Mouse (Mus musculus): Measurements from ENCODE around the gene Kirrel3.

Kirrel3 gene

GRCm38 (mm10) chr9:34600326-34600725 is 114.6 kb downstream of the Kirrel3 start:
- no peak for DNase-seq (ENCODE audit: low read depth)

- DNase-seq (ENCODE audit: low read depth): no peak
Observed at GRCm38 (mm10) chr9:34603750-34604149, 118.1 kb downstream of the Kirrel3 start.

GRCm38 (mm10) chr9:34604931-34605330 is 119.2 kb downstream of the Kirrel3 start:
- DNase-seq (ENCODE audit: low read depth): peak; percentile 69

DNA sequence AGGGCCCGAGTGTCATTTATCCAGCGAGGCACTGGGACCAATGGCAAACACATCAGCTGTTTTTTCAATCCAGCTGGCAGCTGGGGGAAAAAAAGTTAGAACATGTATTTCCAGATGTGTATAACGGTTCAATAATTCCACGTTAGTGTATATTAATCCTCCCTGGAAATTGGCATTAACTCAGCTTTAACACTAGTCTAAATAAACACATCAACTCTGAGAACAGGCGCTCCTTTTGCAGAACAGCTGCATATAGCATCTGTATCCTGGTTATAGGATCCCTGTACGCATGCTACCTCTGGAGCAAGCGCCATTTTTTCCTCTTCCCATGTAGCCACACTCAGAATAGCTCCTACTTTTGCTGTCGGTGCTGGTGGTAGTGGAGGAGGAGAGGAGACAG is 119.8 kb downstream of the Kirrel3 start:
- no peak for DNase-seq (ENCODE audit: low read depth)

- no peak for DNase-seq (ENCODE audit: low read depth)
Observed at GRCm38 (mm10) chr9:34607976-34608375, 122.3 kb downstream of the Kirrel3 start.

- no peak for DNase-seq (ENCODE audit: low read depth)
Observed at GRCm38 (mm10) chr9:34612886-34613769, 127.4 kb downstream of the Kirrel3 start.

DNA sequence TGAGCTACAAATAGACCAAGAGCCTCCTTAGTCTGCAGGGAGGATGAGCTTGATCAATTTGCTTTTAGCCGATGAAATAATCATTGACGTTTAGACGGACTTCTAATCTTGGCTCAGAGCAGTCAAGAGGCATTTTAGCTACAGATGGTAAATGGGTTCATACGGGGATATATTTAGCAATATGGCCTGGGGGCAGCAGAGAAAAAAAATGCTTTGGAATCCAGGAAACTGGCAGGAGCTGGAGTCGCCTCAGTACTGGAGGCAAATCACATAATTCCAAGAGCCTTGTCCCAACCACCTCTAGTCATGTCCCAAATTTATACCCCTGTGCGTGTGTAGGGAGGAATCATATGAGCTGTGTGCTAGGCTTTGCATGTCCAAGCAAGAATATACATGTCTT is 132.4 kb downstream of the Kirrel3 start:
- peak; percentile 61 for DNase-seq (ENCODE audit: low read depth)

DNA sequence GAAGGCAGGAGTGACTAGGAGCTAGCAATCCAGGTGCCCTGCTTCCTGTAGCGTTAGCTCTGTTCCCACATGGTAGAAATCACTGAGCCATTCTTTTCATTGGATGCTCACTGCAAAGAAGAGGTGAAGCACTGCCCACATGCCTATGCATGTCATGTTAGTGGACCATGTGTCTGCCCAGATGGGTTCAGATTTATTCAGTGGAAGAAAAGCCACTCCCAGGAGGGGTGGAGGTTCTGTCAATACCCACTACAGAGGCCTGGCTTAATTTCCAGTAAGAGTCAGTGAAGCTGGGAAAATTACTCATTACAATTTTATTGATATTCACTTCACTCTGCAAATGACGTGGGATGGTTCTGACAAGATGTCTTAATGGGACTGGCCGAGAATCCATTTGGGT is 134.2 kb downstream of the Kirrel3 start:
- DNase-seq (ENCODE audit: low read depth): no peak

- DNase-seq (ENCODE audit: low read depth): no peak
Observed at GRCm38 (mm10) chr9:34623526-34623925, 137.8 kb downstream of the Kirrel3 start.

DNA sequence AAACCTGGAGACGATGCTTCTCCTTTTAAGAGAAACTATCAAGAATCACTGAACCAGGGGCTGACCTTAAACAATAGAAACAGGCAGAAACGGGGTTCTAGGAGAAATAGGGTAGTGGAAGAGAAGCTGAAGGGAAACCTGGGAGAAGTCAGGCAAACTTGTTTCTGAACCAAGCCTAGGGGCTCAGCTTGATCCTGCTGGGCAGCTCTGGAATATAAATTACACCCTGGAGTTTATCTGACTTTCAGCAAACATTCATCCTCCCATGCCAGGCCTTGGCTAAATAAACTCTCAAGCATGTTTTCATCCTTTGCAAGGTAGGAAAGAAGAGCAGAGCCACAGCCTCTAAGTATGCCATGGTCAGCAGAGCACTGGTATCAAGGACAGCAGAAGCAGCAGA is 138.3 kb downstream of the Kirrel3 start:
- DNase-seq (ENCODE audit: low read depth): no peak

- no peak for DNase-seq (ENCODE audit: low read depth)
Observed at GRCm38 (mm10) chr9:34628841-34629240, 143.1 kb downstream of the Kirrel3 start.

- DNase-seq (ENCODE audit: low read depth): no peak
Observed at GRCm38 (mm10) chr9:34635696-34636095, 150.0 kb downstream of the Kirrel3 start.

DNA sequence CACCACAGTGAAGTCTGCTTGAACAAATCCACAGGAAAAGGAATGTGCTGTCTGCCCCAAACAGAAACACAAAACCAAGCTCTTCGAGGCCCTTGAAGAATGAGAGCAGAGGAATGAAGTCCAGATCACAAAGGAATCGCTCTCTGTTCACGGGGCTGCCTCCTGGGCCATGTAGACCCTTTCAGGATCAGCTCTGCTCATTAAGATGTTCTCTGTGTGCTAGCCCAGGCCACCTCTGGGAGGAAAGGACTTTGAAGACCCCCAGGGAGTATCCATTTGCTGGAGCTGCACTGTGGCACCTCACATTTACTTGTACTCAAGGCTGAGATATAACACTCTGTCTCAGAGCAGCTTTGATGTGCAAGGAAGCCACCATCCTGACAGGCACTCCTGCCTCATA is 158.2 kb downstream of the Kirrel3 start:
- no peak for DNase-seq (ENCODE audit: low read depth)

- no peak for DNase-seq (ENCODE audit: low read depth)
Observed at GRCm38 (mm10) chr9:34644392-34644791, 158.7 kb downstream of the Kirrel3 start.

GRCm38 (mm10) chr9:34646831-34647230 is 161.1 kb downstream of the Kirrel3 start:
- DNase-seq (ENCODE audit: low read depth): peak; percentile 5

DNA sequence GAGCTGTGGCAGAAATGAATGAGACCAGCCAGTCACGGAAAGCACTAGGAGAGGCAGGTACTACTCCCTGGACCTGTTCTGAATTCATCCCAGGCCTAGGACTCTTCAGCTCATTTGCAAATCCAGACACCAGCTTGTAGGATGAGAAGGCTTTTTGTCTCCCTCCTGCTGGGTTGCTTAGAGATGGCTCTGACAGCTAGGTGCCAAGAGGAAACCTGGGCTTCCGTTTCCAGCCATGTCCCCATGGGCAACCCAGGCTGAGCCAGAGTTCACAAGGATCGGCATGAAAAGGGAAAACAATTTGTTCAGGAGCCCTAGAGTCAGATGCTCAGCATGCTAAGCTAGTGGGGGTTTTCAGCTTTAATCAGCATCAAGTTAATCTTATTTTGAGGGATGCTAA is 166.6 kb downstream of the Kirrel3 start:
- no peak for DNase-seq (ENCODE audit: low read depth)

DNA sequence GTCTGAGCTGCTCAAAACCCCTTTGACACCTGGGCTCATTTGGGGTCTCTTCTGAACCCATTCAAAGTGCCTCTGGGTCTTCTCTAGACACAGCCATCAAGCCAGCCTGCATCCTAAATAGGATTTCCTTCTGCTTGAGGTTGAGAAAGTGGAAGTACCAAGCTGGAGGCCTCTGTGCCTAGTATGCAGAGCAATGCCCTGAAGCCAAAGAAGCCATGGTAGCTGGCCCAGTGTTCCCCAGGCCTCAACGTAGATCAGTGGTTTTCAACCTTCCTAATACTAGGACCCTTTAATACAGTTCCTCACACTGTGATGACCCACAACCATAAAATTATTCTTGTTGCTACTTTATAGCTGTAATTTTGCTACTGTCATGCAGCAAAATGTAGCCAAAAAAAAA is 167.4 kb downstream of the Kirrel3 start:
- no peak for DNase-seq (ENCODE audit: low read depth)

DNA sequence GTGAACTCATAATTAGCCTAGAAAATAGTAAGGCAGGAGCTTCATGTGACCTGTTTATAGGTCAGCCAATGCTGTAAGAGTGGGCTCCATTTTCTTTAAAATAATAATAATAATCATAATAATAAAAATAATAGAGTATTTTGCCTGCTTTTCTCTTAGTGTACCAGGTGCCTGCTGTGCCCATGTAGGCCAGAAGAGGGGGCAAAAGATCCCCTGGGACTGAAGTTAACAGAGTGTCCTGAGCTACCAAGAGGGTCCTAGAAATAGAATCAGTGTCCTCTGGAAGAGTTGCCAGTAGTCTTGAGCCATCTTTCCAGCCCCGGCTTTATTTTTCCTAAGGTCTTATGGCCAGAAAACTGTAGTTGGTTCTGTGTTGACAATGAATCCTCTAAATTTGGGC is 174.9 kb downstream of the Kirrel3 start:
- peak; percentile 16 for DNase-seq (ENCODE audit: low read depth)

GRCm38 (mm10) chr9:34663412-34663811 is 177.7 kb downstream of the Kirrel3 start:
- DNase-seq (ENCODE audit: low read depth): no peak

- DNase-seq (ENCODE audit: low read depth): no peak
Observed at GRCm38 (mm10) chr9:34665361-34666129, 179.9 kb downstream of the Kirrel3 start.

GRCm38 (mm10) chr9:34667182-34667581 is 181.5 kb downstream of the Kirrel3 start:
- no peak for DNase-seq (ENCODE audit: low read depth)

DNA sequence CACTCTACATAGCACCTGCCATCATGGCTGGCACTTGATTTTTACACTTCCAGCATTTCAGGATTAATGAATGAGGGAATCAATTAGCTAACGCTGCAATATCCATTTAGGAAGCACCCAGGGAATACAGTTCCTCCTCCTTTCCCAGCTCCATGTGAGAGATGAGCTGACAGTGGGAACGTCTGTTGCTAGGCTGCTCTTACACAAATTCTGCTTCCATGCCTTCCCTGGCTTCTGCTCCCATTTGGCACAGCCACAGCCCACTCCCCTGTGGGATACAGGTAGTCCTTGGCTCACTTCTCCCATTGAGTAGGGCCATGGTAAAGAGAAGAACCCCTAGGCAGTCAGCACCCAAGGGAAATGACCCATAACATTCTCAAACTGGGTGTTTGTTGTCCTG is 185.2 kb downstream of the Kirrel3 start:
- DNase-seq (ENCODE audit: low read depth): no peak

- no peak for DNase-seq (ENCODE audit: low read depth)
Observed at GRCm38 (mm10) chr9:34686798-34687197, 201.1 kb downstream of the Kirrel3 start.

Data from NIH3T3 (cell line).